Mouse (Mus musculus): ENCODE results near the gene Wfdc8.
"Not testable (repeated sequence)": the region's sequence is repeated elsewhere in the genome, so short reads cannot be mapped to it uniquely, and the experiment has no call there.

Gene Wfdc8

DNA sequence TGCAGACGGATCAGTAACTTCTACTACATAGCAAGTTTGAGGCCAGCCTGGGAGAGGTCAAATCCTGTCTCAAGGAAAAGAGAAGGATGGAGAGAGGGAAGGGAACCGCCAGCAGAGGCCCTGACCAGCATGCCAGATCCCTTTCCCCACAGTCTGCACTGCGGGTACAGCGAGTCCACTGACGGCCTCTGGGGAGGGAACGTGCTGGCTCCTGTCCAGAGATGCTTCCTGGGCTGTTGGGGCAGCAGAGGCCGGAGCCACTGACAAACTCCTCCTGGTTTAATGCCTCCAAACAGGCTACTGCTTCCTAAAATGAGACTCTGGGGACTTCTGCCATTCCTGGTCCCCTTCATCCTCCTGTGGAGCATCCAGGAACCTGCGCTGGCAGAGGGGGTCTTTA lies at the start of gene Wfdc8, which contains the start of gene Wfdc6b:
TSS of gene Wfdc8 (minus strand) at position 156 of the 400 bp plus-strand sequence.
TSS of gene Wfdc6b (plus strand) at position 52 of the 400 bp plus-strand sequence.
- DNase-seq (ENCODE audit: extremely low spot score, low read depth, low spot score): not testable (repeated sequence)

DNA sequence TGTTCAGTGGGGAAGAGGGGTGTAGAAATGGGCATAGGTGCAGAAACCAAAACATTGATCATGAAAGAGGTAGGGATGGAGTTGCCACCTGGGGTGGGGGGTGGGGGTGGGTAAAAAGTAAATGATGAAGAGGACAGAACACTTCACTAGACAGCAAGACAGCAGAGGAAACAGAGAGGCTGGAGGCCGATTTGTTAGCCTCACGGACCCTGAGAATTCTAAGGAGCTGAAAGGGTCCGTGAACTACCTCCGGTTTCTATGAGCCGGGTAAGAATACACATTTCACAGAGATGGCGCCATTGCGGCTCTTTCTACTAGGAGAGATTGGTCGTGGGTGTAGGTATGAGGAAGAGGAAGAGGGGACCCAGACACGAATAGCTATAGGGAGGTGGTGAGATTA lies 43.1 kb upstream of the Wfdc8 start, which contains the start of gene Wfdc9:
TSS of gene Wfdc9 (minus strand) at position 101 of the 400 bp plus-strand sequence.
- DNase-seq (ENCODE audit: extremely low spot score, low read depth, low spot score): no peak

- peak; percentile 10 for DNase-seq (ENCODE audit: extremely low spot score, low read depth, low spot score)
Measured at GRCm38 (mm10) chr2:164655858-164656257, 42.4 kb upstream of the Wfdc8 start, which contains the start of gene Wfdc10. TSS of gene Wfdc10 (plus strand) at chr2:164656046.

GRCm38 (mm10) chr2:164641881-164642673 lies 28.7 kb upstream of the Wfdc8 start:
- DNase-seq (ENCODE audit: extremely low spot score, low read depth, low spot score): no peak

- DNase-seq (ENCODE audit: extremely low spot score, low read depth, low spot score): no peak
Measured at GRCm38 (mm10) chr2:164641129-164641528, 27.7 kb upstream of the Wfdc8 start.

- no peak for DNase-seq (ENCODE audit: extremely low spot score, low read depth, low spot score)
Measured at GRCm38 (mm10) chr2:164638696-164639095, 25.3 kb upstream of the Wfdc8 start, which contains the start of gene Wfdc16. TSS of gene Wfdc16 (minus strand) at chr2:164638796.

DNA sequence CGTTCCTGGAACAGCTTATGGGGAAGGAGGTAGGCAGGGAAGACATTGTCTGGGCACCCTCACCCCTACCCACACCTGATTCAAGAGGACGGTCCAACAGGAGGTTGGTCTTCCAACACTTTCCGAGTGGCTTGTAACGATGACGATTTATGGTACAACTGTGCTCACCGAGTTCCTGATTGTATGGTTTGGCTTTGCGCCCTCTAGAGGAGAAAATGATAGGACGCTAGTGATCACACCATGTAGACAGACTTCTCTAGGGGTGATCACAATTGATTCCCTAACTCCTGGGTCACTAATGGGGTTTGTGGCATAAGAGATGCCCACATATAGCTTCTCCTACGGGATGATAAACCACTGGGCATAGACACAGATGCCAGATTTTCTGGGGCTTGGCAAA lies 21.8 kb upstream of the Wfdc8 start:
- no peak for DNase-seq (ENCODE audit: extremely low spot score, low read depth, low spot score)

- DNase-seq (ENCODE audit: extremely low spot score, low read depth, low spot score): no peak
Measured at GRCm38 (mm10) chr2:164621775-164622174, 8.3 kb upstream of the Wfdc8 start.

- DNase-seq (ENCODE audit: extremely low spot score, low read depth, low spot score): no peak
Measured at GRCm38 (mm10) chr2:164619050-164619449, 5.6 kb upstream of the Wfdc8 start.

- DNase-seq (ENCODE audit: extremely low spot score, low read depth, low spot score): no peak
Measured at GRCm38 (mm10) chr2:164615386-164615785, 2.0 kb upstream of the Wfdc8 start.

GRCm38 (mm10) chr2:164608781-164609180 lies 4.6 kb downstream of the Wfdc8 start:
- no peak for DNase-seq (ENCODE audit: extremely low spot score, low read depth, low spot score)

DNA sequence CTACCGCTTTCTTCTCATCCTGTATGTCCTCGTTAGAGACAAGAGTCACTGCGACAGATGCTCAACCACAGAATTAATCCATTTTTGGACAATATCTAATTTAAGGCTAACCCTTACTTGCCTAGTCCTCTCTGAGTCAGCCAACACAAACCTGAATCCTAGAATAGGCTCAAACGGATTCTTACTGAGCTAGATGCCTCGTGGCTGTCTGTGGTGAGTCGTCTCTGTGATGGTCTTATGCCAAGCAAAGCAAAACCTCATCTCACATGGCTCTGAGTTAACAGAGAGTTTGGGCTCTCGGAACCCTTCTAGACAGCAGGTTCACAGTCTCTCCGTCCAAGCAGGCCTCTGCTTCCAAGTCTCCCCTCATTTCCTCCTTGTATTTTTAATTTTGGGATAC lies 9.0 kb downstream of the Wfdc8 start:
- no peak for DNase-seq (ENCODE audit: extremely low spot score, low read depth, low spot score)

- DNase-seq (ENCODE audit: extremely low spot score, low read depth, low spot score): no peak
Measured at GRCm38 (mm10) chr2:164603482-164603881, 9.9 kb downstream of the Wfdc8 start.

DNA sequence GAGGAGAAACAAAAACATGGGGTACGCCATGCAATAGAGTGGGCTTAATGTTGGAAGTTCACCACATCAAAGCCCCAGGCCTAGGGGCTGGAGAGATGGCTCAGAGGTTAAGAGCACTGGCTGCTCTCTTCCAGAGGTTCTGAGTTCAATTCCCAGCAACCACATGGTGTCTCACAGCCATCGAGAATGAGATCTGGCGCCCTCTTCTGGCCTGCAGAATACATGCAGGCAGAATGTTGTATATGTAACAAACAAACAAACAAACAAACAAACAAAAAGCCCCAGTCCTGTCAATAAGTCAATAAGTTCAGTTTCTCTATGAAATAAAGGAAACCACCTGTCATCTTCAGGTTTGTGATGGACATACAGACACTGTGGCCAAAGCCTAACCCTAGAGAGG lies 13.2 kb downstream of the Wfdc8 start:
- DNase-seq (ENCODE audit: extremely low spot score, low read depth, low spot score): no peak

- no peak for DNase-seq (ENCODE audit: extremely low spot score, low read depth, low spot score)
Measured at GRCm38 (mm10) chr2:164593494-164593893, 19.9 kb downstream of the Wfdc8 start, which contains the start of gene Eppin. TSS of gene Eppin (minus strand) at chr2:164593594.

- DNase-seq (ENCODE audit: extremely low spot score, low read depth, low spot score): peak; percentile 72
Measured at GRCm38 (mm10) chr2:164592014-164592413, 21.4 kb downstream of the Wfdc8 start.

GRCm38 (mm10) chr2:164585025-164585725 lies 28.3 kb downstream of the Wfdc8 start, which contains the start of gene Wfdc6a:
TSS of gene Wfdc6a (minus strand) at chr2:164585447.
- DNase-seq (ENCODE audit: extremely low spot score, low read depth, low spot score): not testable (repeated sequence)

DNA sequence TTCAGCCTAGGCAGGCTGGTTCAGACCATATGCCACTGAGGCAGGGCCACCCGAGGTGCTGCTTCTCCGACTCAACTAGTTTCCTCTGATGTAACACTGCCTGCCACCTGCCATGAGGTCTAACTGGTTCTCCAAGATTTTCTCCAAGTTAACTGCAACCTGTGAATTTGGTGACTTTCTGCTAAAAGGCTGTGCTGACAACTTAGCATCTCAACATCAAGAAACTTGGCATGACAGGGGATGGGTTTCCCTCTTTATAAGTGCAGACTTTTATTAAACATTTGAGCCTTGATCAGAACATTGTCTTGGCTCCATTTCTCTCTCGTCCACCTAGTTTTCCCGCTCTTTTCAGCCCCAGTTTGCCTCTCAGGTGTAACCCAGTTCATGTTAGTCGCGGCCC lies 40.1 kb downstream of the Wfdc8 start, which contains the start of gene Spint3:
TSS of gene Spint3 (minus strand) at position 101 of the 400 bp plus-strand sequence.
- not testable (repeated sequence) for DNase-seq (ENCODE audit: extremely low spot score, low read depth, low spot score)

GRCm38 (mm10) chr2:164567460-164567859 lies 46.0 kb downstream of the Wfdc8 start:
- no peak for DNase-seq (ENCODE audit: extremely low spot score, low read depth, low spot score)

DNA sequence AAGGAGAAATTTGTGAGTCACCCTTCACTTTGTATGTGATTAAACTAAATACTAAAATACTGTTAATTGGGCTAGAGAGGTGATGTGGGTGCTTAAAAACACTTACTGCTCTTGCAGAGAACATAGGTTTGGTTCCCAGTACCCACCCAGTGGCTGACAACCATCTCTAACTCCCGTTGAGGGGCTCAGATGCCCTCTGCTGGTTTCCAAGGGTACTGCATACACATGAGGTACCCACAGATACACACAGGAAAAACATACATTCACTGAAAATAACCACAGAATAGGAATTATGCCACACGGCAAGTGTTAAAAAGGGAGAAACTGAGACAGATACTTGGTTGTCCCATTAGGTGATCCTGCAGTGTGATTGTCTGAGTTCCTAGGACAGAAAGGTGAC lies 46.4 kb downstream of the Wfdc8 start:
- no peak for DNase-seq (ENCODE audit: extremely low spot score, low read depth, low spot score)

- DNase-seq (ENCODE audit: extremely low spot score, low read depth, low spot score): no peak
Measured at GRCm38 (mm10) chr2:164564346-164564745, 49.1 kb downstream of the Wfdc8 start.

All from hindlimb bud, embryonic 11.5 days (tissue).